Comparison of ENCODE assay signal across 14 mouse cellular contexts in the genomic region with DNA sequence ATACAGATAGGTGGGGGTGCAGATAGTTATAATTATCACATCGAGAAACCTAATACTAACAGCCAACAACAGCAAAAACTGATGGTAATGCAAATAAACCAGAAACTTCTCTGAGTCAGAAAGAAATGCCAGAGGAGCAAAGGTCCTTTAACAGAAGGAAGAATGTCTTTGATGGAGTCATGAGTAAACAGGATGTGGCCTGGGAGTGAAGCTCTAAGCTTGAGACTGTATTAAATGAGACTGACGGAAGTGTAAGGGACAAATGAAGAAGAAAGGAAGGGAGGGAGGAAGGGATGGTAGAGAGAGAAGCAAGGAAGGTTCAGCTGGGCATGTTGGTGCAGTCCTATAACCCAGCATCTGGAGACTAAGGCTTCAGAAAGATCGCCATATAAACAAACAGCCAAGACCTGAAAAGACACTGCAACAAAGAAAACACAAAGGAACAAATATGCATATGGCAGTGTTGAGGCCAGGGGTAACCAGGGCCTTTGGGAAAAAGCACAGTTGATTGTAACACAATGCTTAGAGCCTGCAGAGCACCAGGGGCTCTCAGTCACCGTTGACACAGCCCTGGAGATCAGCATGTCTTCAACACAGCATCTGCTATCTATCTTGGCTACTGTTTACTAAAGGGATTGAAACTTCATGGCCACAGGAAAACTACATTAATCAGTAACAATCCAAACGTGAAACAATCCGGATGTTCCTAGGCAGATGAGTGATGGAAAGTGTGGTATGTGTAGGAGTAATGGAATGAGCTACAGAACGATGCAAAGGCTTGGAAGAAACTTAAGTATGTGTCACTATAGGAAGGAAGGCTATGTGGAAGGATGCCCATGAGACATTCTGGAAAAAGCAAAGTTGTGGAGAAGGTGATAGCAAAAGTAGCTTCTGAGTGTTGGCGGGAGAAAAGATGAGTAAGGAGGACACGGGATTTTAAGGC.
DNase-seq lines count a peak whose midpoint lies in the region; ATAC-seq and TF ChIP-seq lines count a peak whose summit lies in the region.
"Had no signal": no experiment of that assay in that cellular context is flagged by ENCODE, and none has a peak within 500 bp of the region (broad histone marks: within the 10 kb centered on the region; RNA-seq: fewer than 3 reads in every experiment).

No protein-coding gene starts in this region.

- no peaks in the 10 kb centered on the region for H3K9me3 ChIP-seq in hindbrain, postnatal 0 days (ENCODE audit: low read length)
- H3K9me3 ChIP-seq: heart, embryonic 12.5 days; hindbrain, embryonic 10.5 days had no signal

- DNase-seq in kidney, adult 2 months: peak; percentile 15
- no peak for DNase-seq in kidney, postnatal 14 days
- DNase-seq in 3T3-L1 (ENCODE audit: low read depth, low spot score): peak; percentile 86
- DNase-seq in Muller cell, postnatal 12 days (ENCODE audit: inconsistent ontology term): peak; percentile 22
- peak; percentile 5 for DNase-seq in lung, postnatal 25 days (ENCODE audit: low spot score)
- DNase-seq in hindbrain, postnatal 0 days (ENCODE audit: low spot score): no peak
- no peak for DNase-seq in gastrocnemius, postnatal 14 days
- no peak for DNase-seq in cerebellum, postnatal 36 days
- DNase-seq: adrenal gland, postnatal 36 days; liver; right cerebral cortex, postnatal 25 days; thymus, postnatal 4 days had no signal

- TF ChIP-seq CTCF in kidney, adult 2 months (conservative IDR thresholded peaks at IDR 0.05; ENCODE audit: insufficient read depth, insufficient read length, low read depth, low read length): no peak
- no peak for TF ChIP-seq CTCF in hindbrain, postnatal 0 days (IDR thresholded peaks at IDR 0.05; ENCODE audit: low read depth)

- no peak for ATAC-seq in hindbrain, postnatal 0 days

- WGBS in kidney, adult 2 months: 53% methylated on average over 9 of the region's 9 CpGs
- WGBS in hindbrain, postnatal 0 days: 59% methylated on average over 9 of the region's 9 CpGs

- H3K4me3 ChIP-seq in kidney, adult 2 months (ENCODE audit: insufficient read depth, low read depth, low read length): no peak overlapping the region
- H3K4me3 ChIP-seq in hindbrain, postnatal 0 days (ENCODE audit: low read length): no peak overlapping the region
- H3K4me3 ChIP-seq: heart, embryonic 12.5 days; hindbrain, embryonic 10.5 days had no signal

- no peaks in the 10 kb centered on the region for H3K27me3 ChIP-seq in kidney, adult 2 months (replicated peaks; ENCODE audit: control insufficient read depth, insufficient read depth, low read length)
- no peaks in the 10 kb centered on the region for H3K27me3 ChIP-seq in hindbrain, postnatal 0 days (ENCODE audit: insufficient read depth, low read length)
- H3K27me3 ChIP-seq: heart, embryonic 12.5 days had no signal

- H3K4me1 ChIP-seq in kidney, adult 2 months (ENCODE audit: control insufficient read depth, insufficient read depth, low read length): no peaks in the 10 kb centered on the region
- H3K4me1 ChIP-seq in hindbrain, postnatal 0 days (ENCODE audit: insufficient read depth, low read length): no peaks in the 10 kb centered on the region
- H3K4me1 ChIP-seq: heart, embryonic 12.5 days had no signal

- intact Hi-C loops in gastrocnemius, postnatal 14 days (cut with DNase I; ENCODE audit: low total_unique reads): no loop called here

- TF ChIP-seq POLR2A in kidney, adult 2 months (IDR thresholded peaks at IDR 0.05; ENCODE audit: low read depth, low read length): no peak

- peak overlapping the region; percentile 30; the same call in 1 of the 2 replicates for H3K27ac ChIP-seq in kidney, adult 2 months (ENCODE audit: insufficient read depth, low read depth, low read length)
- no peak overlapping the region for H3K27ac ChIP-seq in hindbrain, postnatal 0 days
- H3K27ac ChIP-seq: hindbrain, embryonic 10.5 days had no signal

- H3K9ac ChIP-seq in hindbrain, postnatal 0 days (replicated peaks; ENCODE audit: low read length): no peak overlapping the region
- H3K9ac ChIP-seq: heart, embryonic 12.5 days had no signal

- no peaks in the 10 kb centered on the region for H3K36me3 ChIP-seq in kidney, adult 2 months (ENCODE audit: control insufficient read depth, insufficient read depth, low read length)
- H3K36me3 ChIP-seq in hindbrain, postnatal 0 days (ENCODE audit: insufficient read depth, low read length): no peaks in the 10 kb centered on the region
- H3K36me3 ChIP-seq: heart, embryonic 12.5 days; hindbrain, embryonic 10.5 days had no signal

- no peak overlapping the region for H3K4me2 ChIP-seq in hindbrain, postnatal 0 days (ENCODE audit: low read depth, low read length)
- H3K4me2 ChIP-seq: heart, embryonic 12.5 days had no signal

Comparison
In these comparisons a context has a peak if more than half of its experiments do, and no peak if none do; other contexts are left out.
1. DNase-seq: peak in kidney, adult 2 months (single experiment), 3T3-L1 (single experiment), Muller cell, postnatal 12 days (single experiment) and lung, postnatal 25 days (single experiment); none in kidney, postnatal 14 days (single experiment), hindbrain, postnatal 0 days (single experiment), gastrocnemius, postnatal 14 days (single experiment) and cerebellum, postnatal 36 days (0 of 2).